Mouse (Mus musculus): Measurements from ENCODE around the gene Smarca1.

DNA sequence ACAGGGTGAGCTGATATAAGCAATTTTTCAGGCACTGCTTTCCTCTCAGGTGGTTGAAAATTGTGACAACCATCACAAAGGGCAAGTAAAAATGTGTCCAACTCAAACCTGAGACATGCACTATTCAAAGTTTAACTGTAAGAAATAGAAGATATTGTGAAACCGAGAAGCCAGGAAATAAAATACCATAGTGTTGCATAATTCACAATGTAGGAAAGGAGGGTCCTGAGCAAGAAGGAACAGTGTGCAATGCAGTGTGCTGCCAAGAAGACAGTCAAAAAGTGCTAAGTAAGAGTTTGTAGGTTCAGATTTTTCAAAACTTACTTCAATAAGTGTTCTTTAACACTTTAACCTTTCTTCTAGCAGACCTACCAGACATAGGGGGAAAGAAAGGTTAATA lies 128.3 kb downstream of the Smarca1 start:
- no peak for TF ChIP-seq CTCF (conservative IDR thresholded peaks at IDR 0.05; ENCODE audit: insufficient read depth, insufficient read length, low read depth, low read length)
- no peak for TF ChIP-seq POLR2A (IDR thresholded peaks at IDR 0.05; ENCODE audit: low read depth, low read length)

Measured in kidney, adult 2 months (tissue).